Mouse (Mus musculus): ENCODE results near the gene Nup93. TPM values are rescaled to one million over a fixed set of nuclear protein-coding genes. Genes with fewer than 3 reads are reported as not detected.

Nup93 gene
- 9.1 and 9.7 TPM in 2 replicates for polyA plus RNA-seq (2021; fragmentation: Nextera tagmentation)
- long read RNA-seq, experiment 1, transcript Nup93-201 (22 exons, 2,707 nt) = major isoform, 16 of 28 reads
- long read RNA-seq, experiment 1, partial matches to known transcripts = 7 of 28 reads
- long read RNA-seq, experiment 1, other reads (novel, unspliced or antisense) = 3 of 28 reads
- long read RNA-seq, experiment 2, transcript Nup93-202 (21 exons, 2,847 nt) = minor isoform, 6 of 133 reads
- long read RNA-seq, experiment 2, transcript Nup93-201 (22 exons, 2,707 nt) = major isoform, 92 of 133 reads
- long read RNA-seq, experiment 2, partial matches to known transcripts = 11 of 133 reads
- long read RNA-seq, experiment 2, other reads (novel, unspliced or antisense) = 23 of 133 reads

GRCm38 (mm10) chr8:94214252-94215173 lies at the start of gene Nup93:
TSS of gene Nup93 (plus strand) at chr8:94214564.

GRCm38 (mm10) chr8:94172075-94172808 lies 42.1 kb upstream of the Nup93 start, which contains the start of gene Mt2:
TSS of gene Mt2 (plus strand) at chr8:94172664.

GRCm38 (mm10) chr8:94178857-94179712 lies 35.3 kb upstream of the Nup93 start, which contains the start of gene Mt1:
TSS of gene Mt1 (plus strand) at chr8:94179082.

GRCm38 (mm10) chr8:94328932-94329728 lies 114.8 kb downstream of the Nup93 start, which contains the start of gene Slc12a3:
TSS of gene Slc12a3 (plus strand) at chr8:94329201.

Small RNA genes within 50 kb of the gene (microRNA-seq; reads per million reads assigned to microRNA genes)
- 3,311 reads per million, percentile 90 among the genes with 10 or more reads in this experiment for gene Mir138-2

Other genes with a start within 250 kb of the Nup93 start
- 59.9 and 60.4 TPM in 2 replicates for gene Amfr, start 201.7 kb upstream of the Nup93 start, polyA plus RNA-seq (2021; fragmentation: Nextera tagmentation)
- 24.9 and 26.4 TPM in 2 replicates for gene Nudt21, start 177.5 kb upstream of the Nup93 start, polyA plus RNA-seq (2021; fragmentation: Nextera tagmentation)
- 46.5 and 61.5 TPM in 2 replicates for gene Ogfod1, start 177.4 kb upstream of the Nup93 start, polyA plus RNA-seq (2021; fragmentation: Nextera tagmentation)
- 9.3 and 10.1 TPM in 2 replicates for gene Bbs2, start 115.6 kb upstream of the Nup93 start, polyA plus RNA-seq (2021; fragmentation: Nextera tagmentation)
- gene Mt4, start 77.4 kb upstream of the Nup93 start, polyA plus RNA-seq (2021; fragmentation: Nextera tagmentation) = not detected in 2 replicates
- 1,521 and 1,896 TPM in 2 replicates for gene Mt3, start 62.0 kb upstream of the Nup93 start, polyA plus RNA-seq (2021; fragmentation: Nextera tagmentation)
- gene Mt2, start 41.9 kb upstream of the Nup93 start, polyA plus RNA-seq (2021; fragmentation: Nextera tagmentation) = 448 and 450 TPM in 2 replicates
- 1,161 and 1,492 TPM in 2 replicates for gene Mt1, start 35.5 kb upstream of the Nup93 start, polyA plus RNA-seq (2021; fragmentation: Nextera tagmentation)
- gene Slc12a3, start 114.6 kb downstream of the Nup93 start, polyA plus RNA-seq (2021; fragmentation: Nextera tagmentation) = not detected in 2 replicates
- gene Herpud1, start 171.9 kb downstream of the Nup93 start, polyA plus RNA-seq (2021; fragmentation: Nextera tagmentation) = 72.5 and 78.7 TPM in 2 replicates
- 0.24 and 0.39 TPM in 2 replicates for gene Nlrc5, start 219.8 kb downstream of the Nup93 start, polyA plus RNA-seq (2021; fragmentation: Nextera tagmentation)